Mouse (Mus musculus): ENCODE data around the gene Tbc1d24.

- TF ChIP-seq GATA1 (IDR thresholded peaks at IDR 0.05; ENCODE audit: borderline replicate concordance, low read length) (no peak), FLI1 (IDR thresholded peaks at IDR 0.05; ENCODE audit: low read length) (no peak)
Measured at GRCm38 (mm10) chr17:24205908-24206361, 573 bp upstream of the Tbc1d24 start.

All from megakaryocyte, embryonic 14.5 days (primary cell).